Mouse (Mus musculus) kidney, embryonic 16.5 days (tissue): ENCODE measurements around the gene Akr1b10. TPM values are rescaled to one million over a fixed set of nuclear protein-coding genes. Genes with fewer than 3 reads are reported as not detected.
A peak's percentile ranks its signal among the peaks of the same experiment; 100 is the strongest.

Experiments used
- ATAC-seq: fragments of 200-750 bp; cut with Nextera tagmentation; 2 replicates; pipeline ENCODE4 v1.8.0; 2017; ENCODE audit warnings: moderate TSS enrichment; ENCODE audit not compliant: low FRiP score, low TSS enrichment
- H3K27ac ChIP-seq: fragments of 300-500 bp; sonication (generic); 2 replicates; pipeline ENCODE4 v1.5.1; 2014; ENCODE audit warnings: low read length
- H3K27me3 ChIP-seq: fragments of 300-500 bp; sonication (generic); 2 replicates; pipeline ENCODE4 v1.6.1; 2014; ENCODE audit warnings: low read length, control low read depth, mixed read lengths; ENCODE audit not compliant: insufficient read depth
- H3K36me3 ChIP-seq: fragments of 300-500 bp; sonication (generic); 2 replicates; pipeline ENCODE4 v1.6.1; 2014; ENCODE audit warnings: low read length, control low read depth, mixed read lengths; ENCODE audit not compliant: insufficient read depth
- H3K4me1 ChIP-seq: fragments of 300-500 bp; sonication (generic); 2 replicates; pipeline ENCODE4 v1.6.1; 2014; ENCODE audit warnings: low read length, control low read depth, mixed read lengths; ENCODE audit not compliant: insufficient read depth
- H3K4me2 ChIP-seq: fragments of 300-500 bp; sonication (generic); replicated peaks from 2 replicates; pipeline ENCODE4 v1.6.1; 2014; ENCODE audit warnings: low read depth, low read length
- H3K4me3 ChIP-seq: fragments of 300-500 bp; sonication (generic); 2 replicates; pipeline ENCODE4 v1.5.1; 2014; ENCODE audit warnings: mild to moderate bottlenecking, low read length
- H3K9ac ChIP-seq: fragments of 300-500 bp; sonication (generic); replicated peaks from 2 replicates; pipeline ENCODE4 v1.6.1; 2014; ENCODE audit warnings: low read length
- H3K9me3 ChIP-seq: fragments of 300-500 bp; sonication (generic); 2 replicates; pipeline ENCODE4 v1.6.1; 2016; ENCODE audit warnings: low read length, control low read depth
- WGBS: fragments of 180-500 bp; shearing (Covaris S2); extraction: QIAGEN DNeasy Blood & Tissue Kit; methylation state at CpG from one replicate; pipeline ENCODE4 v1.1.7; 2014; 5-methylcytosine and 5-hydroxymethylcytosine counted together
- polyA plus RNA-seq: library from polyadenylated mRNA; unstranded; fragments of >200 nt; fragmentation: Nextera tagmentation; extraction: Ambion mirVana; gene quantifications from 2 replicates; pipeline ENCODE4 v1.2.1, GENCODE M21; 2015

Gene Akr1b10
- polyA plus RNA-seq: 32.5 and 35.8 TPM in 2 replicates

DNA sequence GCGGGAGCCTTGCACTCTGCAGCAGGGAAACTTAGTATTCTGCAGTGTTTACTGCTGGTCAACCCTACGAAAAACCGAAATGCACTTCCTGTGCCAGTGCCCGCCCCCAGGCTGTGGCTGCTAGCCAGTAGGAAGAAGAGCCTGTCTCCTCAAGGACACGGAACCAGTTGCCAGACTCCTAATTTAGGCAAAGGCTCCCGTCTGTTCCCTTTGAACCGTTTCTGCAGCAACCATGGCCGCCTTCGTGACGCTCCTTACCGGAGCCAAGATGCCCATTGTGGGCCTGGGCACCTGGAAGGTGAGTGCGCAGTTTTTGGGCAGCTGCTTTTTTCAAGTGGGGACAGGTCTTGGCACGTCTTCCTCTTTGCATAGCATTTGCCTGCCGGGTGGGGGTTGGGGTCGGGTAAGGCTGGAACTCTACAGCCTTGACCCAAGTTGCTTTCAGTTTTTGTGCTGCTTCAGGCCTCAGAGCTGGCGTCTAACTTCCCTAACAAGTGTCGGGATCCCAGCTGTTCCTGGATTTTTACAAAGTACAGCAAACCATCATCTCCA lies at the start of gene Akr1b10:
Akr1b10 (plus strand) TSS at position 109 of the 552 bp plus-strand sequence.
- Histone ChIP-seq H3K9ac (peak within 1 kb of the TSS; percentile 72), H3K4me3 (peak within 1 kb of the TSS; percentile 72), H3K27ac (peak within 1 kb of the TSS; percentile 78), H3K4me1 (no peaks in the 10 kb centered on the region), H3K27me3 (no peaks in the 10 kb centered on the region), H3K9me3 (no peaks in the 10 kb centered on the region), H3K36me3 (0 out of 2 replicates have a peak, but pooled peaks cover 13% of the 10 kb centered on the region), H3K4me2 (peak within 1 kb of the TSS; percentile 93)
- peak; percentile 91 for ATAC-seq
- WGBS: under 1% methylated on average over 17 of the region's 17 CpGs

GRCm38 (mm10) chr6:34334673-34335072 lies 49.3 kb upstream of the Akr1b10 start:
- no peaks in the 10 kb centered on the region for H3K4me1 ChIP-seq
- no peaks in the 10 kb centered on the region for H3K27me3 ChIP-seq
- no peak overlapping the region for H3K4me2 ChIP-seq
- H3K9me3 ChIP-seq: no peaks in the 10 kb centered on the region
- no peak overlapping the region for H3K9ac ChIP-seq
- no peak overlapping the region for H3K4me3 ChIP-seq
- ATAC-seq: no peak
- 86% methylated on average over 5 of the region's 5 CpGs for WGBS
- H3K27ac ChIP-seq: no peak overlapping the region
- H3K36me3 ChIP-seq: no peaks in the 10 kb centered on the region

GRCm38 (mm10) chr6:34337799-34338198 lies 46.2 kb upstream of the Akr1b10 start:
- H3K27ac ChIP-seq: no peak overlapping the region
- 87% methylated on average over 2 of the region's 2 CpGs for WGBS
- no peaks in the 10 kb centered on the region for H3K36me3 ChIP-seq
- no peaks in the 10 kb centered on the region for H3K27me3 ChIP-seq
- no peaks in the 10 kb centered on the region for H3K9me3 ChIP-seq
- H3K4me2 ChIP-seq: no peak overlapping the region
- H3K9ac ChIP-seq: no peak overlapping the region
- no peak overlapping the region for H3K4me3 ChIP-seq
- no peaks in the 10 kb centered on the region for H3K4me1 ChIP-seq
- no peak for ATAC-seq

DNA sequence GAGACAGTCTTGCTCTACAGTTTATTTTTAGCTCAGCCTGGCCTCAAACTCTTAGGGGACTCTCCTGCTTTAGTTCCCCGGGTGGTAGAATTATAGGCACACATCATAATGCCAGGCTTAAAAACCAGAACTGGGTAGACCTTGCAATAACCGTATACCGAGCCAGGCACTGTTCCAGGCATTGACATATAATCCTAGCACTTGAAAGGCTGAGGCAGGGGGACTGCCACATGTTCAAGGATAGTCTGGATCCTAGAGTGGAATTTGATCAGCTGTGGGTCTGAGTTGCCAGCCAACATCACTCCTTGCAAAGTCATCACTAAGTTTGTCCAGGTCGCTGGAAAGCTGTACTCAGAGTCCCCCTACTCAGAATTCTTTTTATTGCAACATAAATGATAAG lies 42.0 kb upstream of the Akr1b10 start:
- no peak overlapping the region for H3K27ac ChIP-seq
- no peak overlapping the region for H3K4me2 ChIP-seq
- no peaks in the 10 kb centered on the region for H3K36me3 ChIP-seq
- WGBS: 82% methylated on average over 4 of the region's 4 CpGs
- no peak overlapping the region for H3K9ac ChIP-seq
- no peak for ATAC-seq
- H3K4me1 ChIP-seq: no peaks in the 10 kb centered on the region
- H3K27me3 ChIP-seq: no peaks in the 10 kb centered on the region
- H3K4me3 ChIP-seq: no peak overlapping the region
- H3K9me3 ChIP-seq: no peaks in the 10 kb centered on the region

GRCm38 (mm10) chr6:34342476-34342875 lies 41.5 kb upstream of the Akr1b10 start:
- no peak overlapping the region for H3K9ac ChIP-seq
- no peaks in the 10 kb centered on the region for H3K27me3 ChIP-seq
- no peaks in the 10 kb centered on the region for H3K9me3 ChIP-seq
- H3K27ac ChIP-seq: no peak overlapping the region
- no peaks in the 10 kb centered on the region for H3K36me3 ChIP-seq
- H3K4me1 ChIP-seq: no peaks in the 10 kb centered on the region
- ATAC-seq: no peak
- no peak overlapping the region for H3K4me2 ChIP-seq
- 79% methylated on average over 2 of the region's 2 CpGs for WGBS
- no peak overlapping the region for H3K4me3 ChIP-seq

GRCm38 (mm10) chr6:34343426-34343825 lies 40.6 kb upstream of the Akr1b10 start:
- no peak overlapping the region for H3K4me2 ChIP-seq
- H3K4me1 ChIP-seq: no peaks in the 10 kb centered on the region
- no peaks in the 10 kb centered on the region for H3K9me3 ChIP-seq
- H3K27ac ChIP-seq: no peak overlapping the region
- H3K4me3 ChIP-seq: no peak overlapping the region
- no peak overlapping the region for H3K9ac ChIP-seq
- H3K36me3 ChIP-seq: no peaks in the 10 kb centered on the region
- H3K27me3 ChIP-seq: no peaks in the 10 kb centered on the region
- no peak for ATAC-seq
- 89% methylated on average over 6 of the region's 6 CpGs for WGBS

- Histone ChIP-seq H3K27ac (no peak overlapping the region), H3K4me1 (no peaks in the 10 kb centered on the region), H3K4me2 (peak overlapping the region; percentile 3; the same call in 1 of the 2 replicates), H3K9me3 (no peaks in the 10 kb centered on the region), H3K36me3 (no peaks in the 10 kb centered on the region), H3K27me3 (no peaks in the 10 kb centered on the region), H3K9ac (no peak overlapping the region), H3K4me3 (no peak overlapping the region)
- no peak for ATAC-seq
- WGBS: 65% methylated on average over 10 of the region's 10 CpGs
Measured at GRCm38 (mm10) chr6:34344135-34344850, 39.7 kb upstream of the Akr1b10 start.

- H3K36me3 ChIP-seq: no peaks in the 10 kb centered on the region
- H3K4me1 ChIP-seq: no peaks in the 10 kb centered on the region
- WGBS: 25% methylated on average over 9 of the region's 9 CpGs
- H3K27ac ChIP-seq: peak overlapping the region; percentile 5; the same call in 1 of the 2 replicates
- no peak overlapping the region for H3K9ac ChIP-seq
- ATAC-seq: no peak; the same call in 1 of the 2 replicates
- no peaks in the 10 kb centered on the region for H3K27me3 ChIP-seq
- H3K4me3 ChIP-seq: no peak overlapping the region
- H3K9me3 ChIP-seq: no peaks in the 10 kb centered on the region
- peak overlapping the region; percentile 3 for H3K4me2 ChIP-seq
Measured at GRCm38 (mm10) chr6:34344935-34345334, 39.1 kb upstream of the Akr1b10 start.

DNA sequence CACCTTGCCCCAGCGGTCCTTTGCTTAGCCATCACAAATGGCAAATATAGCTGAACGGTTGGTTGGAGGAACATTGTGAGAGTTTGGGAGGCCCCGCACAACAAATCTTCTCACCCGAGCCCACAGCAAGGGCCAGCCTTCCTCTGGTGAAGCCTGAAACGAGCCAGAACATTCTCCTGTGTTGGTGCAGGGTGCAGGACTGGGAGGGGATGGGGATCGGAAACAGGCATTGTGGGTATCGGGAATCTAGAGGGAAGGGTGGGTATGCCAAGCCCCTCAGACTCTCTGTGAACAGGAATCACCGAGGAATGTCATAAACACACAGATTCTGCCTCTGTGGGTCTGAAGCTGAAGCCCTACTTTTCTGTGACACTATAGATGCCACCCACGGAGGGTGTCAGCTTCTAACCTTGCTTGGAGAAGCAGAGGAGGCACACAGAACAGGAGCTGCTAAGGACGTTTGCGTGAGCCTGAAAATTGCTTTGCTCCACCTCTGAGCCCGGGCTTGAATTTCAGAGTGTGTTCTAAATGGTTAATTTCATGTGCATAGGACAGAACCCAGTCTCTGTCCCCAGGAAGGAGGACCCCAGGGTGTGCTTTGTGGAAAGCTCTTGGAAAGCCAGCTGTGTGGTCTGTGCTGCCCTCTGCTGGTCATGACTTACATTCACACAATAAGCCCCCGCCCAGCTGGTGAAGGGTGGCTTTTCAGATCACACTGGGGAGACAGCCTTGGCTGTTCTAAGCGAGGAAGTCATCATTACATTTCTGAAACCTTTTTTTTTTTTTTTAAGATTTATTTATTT lies 37.7 kb upstream of the Akr1b10 start:
- ATAC-seq: peak; percentile 85; the same call in 1 of the 2 replicates
- no peak overlapping the region for H3K4me2 ChIP-seq
- WGBS: 49% methylated on average over 14 of the region's 14 CpGs

More for the DNA sequence above, 37.7 kb upstream of the Akr1b10 start:
- 0 out of 2 replicates have a peak overlapping the region, but pooled peaks have one; percentile 20 for H3K9ac ChIP-seq
- H3K9me3 ChIP-seq: no peaks in the 10 kb centered on the region
- H3K36me3 ChIP-seq: no peaks in the 10 kb centered on the region
- H3K4me1 ChIP-seq: no peaks in the 10 kb centered on the region
- H3K27ac ChIP-seq: no peak overlapping the region
- no peak overlapping the region for H3K4me3 ChIP-seq
- H3K27me3 ChIP-seq: no peaks in the 10 kb centered on the region
